Mouse (Mus musculus) CH12.LX (cell line): ENCODE measurements at regions not wholly inside any gene's neighbourhood (a gene's known extent, or its start where the extent isn't known, plus 50 kb on each side); places are given as distances from the start of the nearest gene placed in this dataset.

Experiments used
- DNase-seq: peaks from one replicate; pipeline ENCODE4 v3.0.0-alpha.2; 2013; ENCODE audit errors: extremely low read depth
- H3K27ac ChIP-seq: 2 replicates; pipeline ENCODE4 v1.5.1; 2012; ENCODE audit warnings: low read depth, mild to moderate bottlenecking, control low read depth, moderate library complexity; ENCODE audit not compliant: insufficient read depth
- H3K27me3 ChIP-seq: replicated peaks from 2 replicates; pipeline ENCODE3; 2012; ENCODE audit warnings: inconsistent platforms
- H3K36me3 ChIP-seq, 2 experiments: replicated peaks in 1 of 2; 2 replicates each; pipeline versions ENCODE3 to v1.6.1; 2012; ENCODE audit warnings: inconsistent platforms in 1 of 2, low read length in 1 of 2, mild to moderate bottlenecking in 1 of 2, mixed read lengths in 1 of 2, moderate library complexity in 1 of 2; ENCODE audit not compliant: control insufficient read depth in 1 of 2, insufficient read depth in 1 of 2
- H3K4me1 ChIP-seq, 2 experiments: 2 replicates each; pipeline ENCODE4 v1.6.1; 2012; ENCODE audit warnings: inconsistent platforms in 1 of 2, moderate library complexity in 1 of 2; ENCODE audit not compliant: insufficient read depth in 2 of 2, control insufficient read depth in 1 of 2
- H3K4me2 ChIP-seq: 2 replicates; pipeline ENCODE4 v1.6.1; 2012; ENCODE audit warnings: low read depth, mild to moderate bottlenecking, control low read depth; ENCODE audit not compliant: poor library complexity, insufficient read depth, severe bottlenecking
- H3K4me3 ChIP-seq, 3 experiments: fragments of 150-350 bp in 1 of 3; sonication (generic) in 1 of 3; replicated peaks in 1 of 3; 2 replicates each; pipeline versions ENCODE3 to v1.5.1; 2011 to 2012; ENCODE audit warnings: low read depth in 2 of 3, low read length in 2 of 3, mild to moderate bottlenecking in 2 of 3, moderate library complexity in 2 of 3, control low read depth in 1 of 3, improper control_type of control experiment in 1 of 3, inconsistent platforms in 1 of 3, mixed read lengths in 1 of 3; ENCODE audit not compliant: poor library complexity in 1 of 3
- H3K79me2 ChIP-seq: replicated peaks from 2 replicates; pipeline ENCODE4 v1.6.1; 2012; ENCODE audit warnings: mild to moderate bottlenecking, moderate library complexity; ENCODE audit not compliant: control insufficient read depth, poor library complexity, insufficient read depth, severe bottlenecking; ENCODE audit errors: extremely low read depth
- H3K9ac ChIP-seq: 2 replicates; pipeline ENCODE4 v1.6.1; 2012; ENCODE audit warnings: low read depth, mild to moderate bottlenecking, control low read depth, moderate library complexity; ENCODE audit not compliant: insufficient read depth
- H3K9me3 ChIP-seq: replicated peaks from 2 replicates; pipeline ENCODE3; 2012; ENCODE audit warnings: low read length, inconsistent platforms, mixed read lengths
- BHLHE40 ChIP-seq: IDR thresholded peaks from 2 replicates; pipeline ENCODE4 v1.6.1; 2011; ENCODE audit warnings: mild to moderate bottlenecking, low read depth, low read length, improper control_type of control experiment
- CTCF ChIP-seq, 2 experiments: IDR thresholded peaks in 1 of 2; conservative IDR thresholded peaks in 1 of 2; 2 replicates each; pipeline ENCODE4 v1.5.1; 2011 to 2012; ENCODE audit warnings: low read depth in 2 of 2, low read length in 2 of 2, improper control_type of control experiment in 1 of 2, inconsistent platforms in 1 of 2, mild to moderate bottlenecking in 1 of 2, moderate library complexity in 1 of 2
- ELF1 ChIP-seq: IDR thresholded peaks from 2 replicates; pipeline ENCODE4 v1.6.1; 2014; ENCODE audit warnings: low read depth, mild to moderate bottlenecking, inconsistent platforms, low read length, improper control_type of control experiment
- EP300 ChIP-seq: IDR thresholded peaks from 2 replicates; pipeline ENCODE4 v1.6.1; 2011; ENCODE audit warnings: low read length, improper control_type of control experiment
- GABPA ChIP-seq: IDR thresholded peaks from 2 replicates; pipeline ENCODE4 v1.6.1; 2012; ENCODE audit warnings: low read depth, low read length, improper control_type of control experiment, inconsistent platforms; ENCODE audit not compliant: insufficient replicate concordance
- JUN ChIP-seq: IDR thresholded peaks from 2 replicates; pipeline ENCODE4 v1.6.1; 2011; ENCODE audit warnings: low read depth, mild to moderate bottlenecking, low read length, improper control_type of control experiment, moderate library complexity; ENCODE audit not compliant: insufficient read depth
- JUND ChIP-seq: conservative IDR thresholded peaks from 2 replicates; pipeline ENCODE4 v1.6.1; 2011; ENCODE audit warnings: low read depth, low read length, improper control_type of control experiment
- KAT2A ChIP-seq: IDR thresholded peaks from 2 replicates; pipeline ENCODE4 v1.6.1; 2012; ENCODE audit warnings: low read length, improper control_type of control experiment, inconsistent platforms; ENCODE audit not compliant: insufficient replicate concordance
- MAFK ChIP-seq: IDR thresholded peaks from 2 replicates; pipeline ENCODE4 v1.6.1; 2011; ENCODE audit warnings: low read length, improper control_type of control experiment; ENCODE audit not compliant: insufficient replicate concordance
- MAX ChIP-seq: IDR thresholded peaks from 2 replicates; pipeline ENCODE4 v1.6.1; 2011; ENCODE audit warnings: low read length, improper control_type of control experiment
- MAZ ChIP-seq: IDR thresholded peaks from 2 replicates; pipeline ENCODE4 v1.6.1; 2012; ENCODE audit warnings: low read depth, mild to moderate bottlenecking, inconsistent platforms, low read length, improper control_type of control experiment, moderate library complexity
- MEF2A ChIP-seq: IDR thresholded peaks from 2 replicates; pipeline ENCODE4 v1.6.1; 2014; ENCODE audit warnings: low read depth, mild to moderate bottlenecking, inconsistent platforms, low read length, improper control_type of control experiment, borderline replicate concordance
- MXI1 ChIP-seq: IDR thresholded peaks from 2 replicates; pipeline ENCODE4 v1.6.1; 2011; ENCODE audit warnings: mild to moderate bottlenecking, low read depth, low read length, improper control_type of control experiment
- NRF1 ChIP-seq: IDR thresholded peaks from 2 replicates; pipeline ENCODE4 v1.6.1; 2014; ENCODE audit warnings: low read depth, mild to moderate bottlenecking, inconsistent platforms, low read length, improper control_type of control experiment, moderate library complexity
- PAX5 ChIP-seq: IDR thresholded peaks from 2 replicates; pipeline ENCODE4 v1.6.1; 2012; ENCODE audit warnings: low read length, inconsistent platforms, mixed read lengths
- POLR2AphosphoS2 ChIP-seq: IDR thresholded peaks from 2 replicates; pipeline ENCODE4 v1.6.1; 2011; ENCODE audit warnings: low read depth, low read length, improper control_type of control experiment
- RAD21 ChIP-seq: IDR thresholded peaks from 2 replicates; pipeline ENCODE4 v1.6.1; 2011; ENCODE audit warnings: low read depth, mild to moderate bottlenecking, low read length, improper control_type of control experiment, moderate library complexity
- RCOR1 ChIP-seq: conservative IDR thresholded peaks from 2 replicates; pipeline ENCODE4 v1.6.1; 2012; ENCODE audit warnings: low read depth, mild to moderate bottlenecking, inconsistent platforms, low read length, improper control_type of control experiment
- SMC3 ChIP-seq: IDR thresholded peaks from 2 replicates; pipeline ENCODE4 v1.6.1; 2011; ENCODE audit warnings: low read depth, low read length, improper control_type of control experiment
- TBP ChIP-seq: conservative IDR thresholded peaks from 2 replicates; pipeline ENCODE4 v1.6.1; 2011; ENCODE audit warnings: low read depth, low read length, improper control_type of control experiment
- TCF12 ChIP-seq: IDR thresholded peaks from 2 replicates; pipeline ENCODE4 v1.6.1; 2014; ENCODE audit warnings: low read depth, mild to moderate bottlenecking, inconsistent platforms, low read length, improper control_type of control experiment
- UBTF ChIP-seq: IDR thresholded peaks from 2 replicates; pipeline ENCODE4 v1.6.1; 2012; ENCODE audit warnings: low read depth, mild to moderate bottlenecking, inconsistent platforms, low read length, improper control_type of control experiment, moderate library complexity
- ZKSCAN1 ChIP-seq: IDR thresholded peaks from 2 replicates; pipeline ENCODE4 v1.6.1; 2012; ENCODE audit warnings: low read depth, inconsistent platforms, low read length, improper control_type of control experiment, borderline replicate concordance
- ZMIZ1 ChIP-seq: IDR thresholded peaks from 2 replicates; pipeline ENCODE4 v1.6.1; 2012; ENCODE audit warnings: low read depth, mild to moderate bottlenecking, inconsistent platforms, low read length, improper control_type of control experiment
- dilution Hi-C: fragments of 300-500 bp; cut with MboI; formaldehyde crosslinking; loops from 2 replicates; pipeline ENCODE4 v1.14.3; 2020; ENCODE audit warnings: low sequenced_read_pairs; ENCODE audit not compliant: extremely low pct_unique_long_range_greater_than_20kb, extremely low pct_ligation_motif_present
- in situ Hi-C: fragments of 300-500 bp; cut with MboI; formaldehyde crosslinking; loops from 3 replicates; pipeline ENCODE4 v1.14.3; 2019; ENCODE audit warnings: low sequenced_read_pairs, low pct_ligation_motif_present, low pct_unique_long_range_greater_than_20kb, mixed read lengths

GRCm38 (mm10) chr1:193448793-193449393 lies 78.8 kb upstream of the Camk1g start:
- no peak overlapping the region for H3K4me3 ChIP-seq
- no peaks in the 10 kb centered on the region for H3K79me2 ChIP-seq
- DNase-seq, result no peak
- in situ Hi-C loops, result no loop called here
- no peak overlapping the region for H3K9ac ChIP-seq
- TF ChIP-seq ZMIZ1 (no peak), RCOR1 (no peak), PAX5 (no peak), UBTF (no peak), EP300 (no peak), RAD21 (no peak), POLR2AphosphoS2 (no peak), NRF1 (no peak), BHLHE40 (no peak), JUN (no peak), MAFK (no peak), ZKSCAN1 (no peak), MXI1 (no peak), MEF2A (no peak)
- TF ChIP-seq, all 38 proteins: peak for 0
- no peak overlapping the region for H3K4me2 ChIP-seq
- H3K4me1 ChIP-seq, result no peaks in the 10 kb centered on the region; a peak in 1 of 4 replicates
- dilution Hi-C loops, result no loop called here
- no peak overlapping the region for H3K27ac ChIP-seq
- H3K27me3 ChIP-seq, result peaks cover 11% of the 10 kb centered on the region
- no peaks in the 10 kb centered on the region for H3K36me3 ChIP-seq
- no peaks in the 10 kb centered on the region for H3K9me3 ChIP-seq

- in situ Hi-C loops, result no loop called here
- peaks cover 6% of the 10 kb centered on the region for H3K27me3 ChIP-seq
- no peaks in the 10 kb centered on the region for H3K9me3 ChIP-seq
- H3K4me2 ChIP-seq, result no peak overlapping the region
- no peaks in the 10 kb centered on the region; a peak in 1 of 4 replicates for H3K4me1 ChIP-seq
- no peaks in the 10 kb centered on the region for H3K36me3 ChIP-seq
- H3K27ac ChIP-seq, result no peak overlapping the region
- dilution Hi-C loops, result no loop called here
- no peak overlapping the region for H3K9ac ChIP-seq
- no peak for DNase-seq
- H3K4me3 ChIP-seq, result no peak overlapping the region
- TF ChIP-seq MAX (no peak), KAT2A (no peak), SMC3 (no peak), JUN (no peak), TBP (no peak), ELF1 (no peak), GABPA (no peak), TCF12 (no peak), MAZ (no peak), JUND (no peak), RAD21 (no peak), NRF1 (no peak), CTCF (conservative IDR thresholded peaks at IDR 0.05 in 1 of 2, IDR thresholded peaks at IDR 0.05 in 1 of 2; ENCODE audit: low read depth in 2 of 2, low read length in 2 of 2) (no peak)
- no peaks in the 10 kb centered on the region for H3K79me2 ChIP-seq
These were observed 77.5 kb upstream of the Camk1g start for GRCm38 (mm10) chr1:193447647-193448046.
